Mouse (Mus musculus): ENCODE data around the gene Speer4c.
"Not testable (repeated sequence)": the region's sequence is repeated elsewhere in the genome, so short reads cannot be mapped to it uniquely, and the experiment has no call there.

DNA sequence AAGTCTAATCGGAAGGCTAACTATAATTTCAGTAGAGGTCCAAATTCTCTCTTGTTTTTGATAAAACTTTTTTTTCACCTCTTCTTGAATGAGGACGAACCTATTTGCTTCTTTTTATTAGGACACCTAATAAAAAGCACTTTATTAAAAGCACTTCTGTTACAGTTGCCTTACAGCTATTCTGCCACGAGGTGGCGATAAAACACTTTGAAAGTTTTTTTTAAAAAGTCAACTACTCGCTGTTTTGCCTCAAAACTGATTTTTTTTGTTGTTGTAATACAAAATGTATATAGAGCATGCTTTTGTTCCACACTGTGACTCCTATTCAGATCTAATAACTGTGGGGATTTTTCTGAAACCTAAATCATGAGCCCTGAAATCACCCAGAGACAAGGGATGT lies 11.2 kb downstream of the Speer4c start:
- not testable (repeated sequence) for TF ChIP-seq CTCF (IDR thresholded peaks at IDR 0.05; ENCODE audit: extremely low read depth, insufficient read length, insufficient replicate concordance, low read depth, low read length); POLR2A (IDR thresholded peaks at IDR 0.05; ENCODE audit: low read depth, low read length)
